Mouse (Mus musculus): ENCODE results near the gene Tecr. TPM values are rescaled to one million over a fixed set of nuclear protein-coding genes. Genes with fewer than 3 reads are reported as not detected.

The Tecr gene
- polyA plus RNA-seq (2014; fragmentation: Illumina TruSeq; extraction: RNeasy Lipid Tissue Mini Kit (QIAGEN cat#74804); ENCODE audit: low replicate concordance), result 9.0 TPM

DNA sequence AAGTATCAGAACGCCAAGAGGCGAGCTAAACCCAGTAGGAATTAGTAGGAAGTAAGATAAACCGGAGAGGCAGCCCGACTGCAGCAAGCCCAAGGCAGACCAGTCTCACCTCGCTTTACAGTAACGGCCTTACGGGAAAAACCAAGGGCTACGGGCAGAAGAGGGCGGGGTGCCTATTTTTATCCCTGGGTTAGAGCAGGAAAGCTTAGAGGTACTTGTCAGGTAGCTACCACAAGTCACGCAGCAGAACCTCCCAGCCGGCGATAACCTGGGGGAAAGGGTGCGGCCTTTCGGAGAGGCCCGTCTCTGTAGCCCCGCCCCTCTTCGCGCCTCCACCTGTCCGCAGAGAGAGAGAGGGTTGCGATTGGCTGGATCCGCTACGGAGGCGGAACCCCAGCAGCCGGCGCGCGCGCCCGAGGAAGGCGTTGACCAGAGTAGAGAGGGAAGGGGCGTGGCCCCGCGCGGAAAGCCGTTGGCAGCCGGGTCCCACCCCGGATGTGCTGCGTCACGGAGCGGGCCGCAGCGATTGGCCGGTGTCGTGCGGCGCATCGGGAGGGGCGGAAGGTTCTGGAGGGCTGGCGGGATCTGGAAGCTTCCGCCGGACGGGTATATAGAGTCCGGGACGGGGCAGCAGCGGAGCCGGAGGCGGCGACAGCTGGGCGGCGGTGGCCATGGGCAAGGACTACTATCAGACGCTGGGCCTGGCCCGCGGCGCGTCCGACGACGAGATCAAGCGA is at the start of gene Tecr, which contains the start of gene Dnajb1:
Gene Tecr, minus strand, starts transcription at position 311 of the 737 bp plus-strand sequence.
Gene Dnajb1, plus strand, starts transcription at position 533 of the 737 bp plus-strand sequence.

DNA sequence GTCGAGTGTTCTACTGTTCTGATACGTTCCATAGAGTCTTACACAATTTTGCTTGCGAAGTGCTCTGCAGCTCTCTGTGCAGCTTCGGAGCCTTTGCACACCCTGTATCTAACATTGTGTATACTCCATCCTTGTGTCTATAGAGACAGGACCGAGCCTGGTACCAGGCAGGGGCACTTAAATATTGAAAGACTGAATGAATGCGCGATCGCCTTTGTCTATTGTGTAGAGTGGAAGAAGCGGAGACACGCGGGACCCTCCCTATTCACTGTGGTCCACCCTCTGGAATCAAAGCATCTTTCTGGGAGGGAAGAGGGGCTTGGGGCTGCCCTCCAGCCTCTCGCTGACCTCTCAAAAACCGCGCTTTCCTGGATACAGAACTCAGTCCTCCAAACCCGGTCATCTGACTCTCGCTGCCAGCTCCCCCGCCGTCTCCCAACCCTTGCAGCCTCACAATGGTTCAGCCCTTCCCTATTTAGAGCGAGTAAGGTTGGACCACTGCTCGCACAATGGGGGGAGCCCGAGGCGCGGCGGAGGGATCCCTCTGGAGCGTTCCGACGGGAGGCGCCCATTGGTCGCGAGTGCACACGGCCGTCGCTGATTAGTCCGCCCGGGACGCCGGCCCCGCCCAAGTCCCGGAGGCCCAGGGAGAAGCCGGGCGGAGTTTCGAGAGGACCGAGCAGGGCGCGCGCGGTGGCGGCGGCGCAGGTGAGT is 44.4 kb upstream of the Tecr start, which contains the start of gene Gipc1:
Gene Gipc1, plus strand, starts transcription at position 648 of the 714 bp plus-strand sequence.

GRCm38 (mm10) chr8:83566469-83567395 is 41.0 kb downstream of the Tecr start, which contains the start of gene Ndufb7:
TSS of gene Ndufb7 (plus strand) at chr8:83566671.

DNA sequence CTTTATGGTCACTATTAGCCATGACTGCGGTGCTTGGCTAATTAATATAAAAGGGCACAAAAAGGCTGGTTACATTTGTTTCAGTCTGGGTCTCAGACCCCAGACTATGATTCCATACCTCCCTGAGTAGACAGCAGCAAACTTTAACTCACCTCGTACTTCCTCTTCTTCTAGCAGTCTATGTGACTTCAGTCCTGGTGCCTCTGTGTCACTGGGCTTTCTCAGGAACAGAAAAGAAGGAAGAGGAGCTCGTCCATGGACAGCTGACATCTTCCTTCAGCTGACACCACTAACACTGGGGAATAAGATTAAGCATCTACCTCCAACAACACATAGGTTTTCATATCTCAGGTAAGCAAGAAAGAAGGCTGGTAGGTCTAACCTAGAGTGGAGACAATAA is 72.0 kb downstream of the Tecr start, which contains the start of gene Olfr370:
Gene Olfr370, plus strand, starts transcription at position 45 of the 400 bp plus-strand sequence.

Other genes starting within 250 kb of the Tecr start
- gene Clgn, start 218.1 kb downstream of the Tecr start, polyA plus RNA-seq (2014; fragmentation: Illumina TruSeq; extraction: RNeasy Lipid Tissue Mini Kit (QIAGEN cat#74804); ENCODE audit: low replicate concordance), result 0.45 TPM
- gene Scoc, start 149.6 kb downstream of the Tecr start, polyA plus RNA-seq (2014; fragmentation: Illumina TruSeq; extraction: RNeasy Lipid Tissue Mini Kit (QIAGEN cat#74804); ENCODE audit: low replicate concordance), result 556 TPM
- not detected for gene Olfr370, start 72.2 kb downstream of the Tecr start, polyA plus RNA-seq (2014; fragmentation: Illumina TruSeq; extraction: RNeasy Lipid Tissue Mini Kit (QIAGEN cat#74804); ENCODE audit: low replicate concordance)
- 0.59 TPM for gene Ndufb7, start 41.3 kb downstream of the Tecr start, polyA plus RNA-seq (2014; fragmentation: Illumina TruSeq; extraction: RNeasy Lipid Tissue Mini Kit (QIAGEN cat#74804); ENCODE audit: low replicate concordance)
- 6.8 TPM for gene Dnajb1, start 222 bp upstream of the Tecr start, polyA plus RNA-seq (2014; fragmentation: Illumina TruSeq; extraction: RNeasy Lipid Tissue Mini Kit (QIAGEN cat#74804); ENCODE audit: low replicate concordance)
- gene Gipc1, start 44.7 kb upstream of the Tecr start, polyA plus RNA-seq (2014; fragmentation: Illumina TruSeq; extraction: RNeasy Lipid Tissue Mini Kit (QIAGEN cat#74804); ENCODE audit: low replicate concordance), result not detected
- gene Ptger1, start 58.7 kb upstream of the Tecr start, polyA plus RNA-seq (2014; fragmentation: Illumina TruSeq; extraction: RNeasy Lipid Tissue Mini Kit (QIAGEN cat#74804); ENCODE audit: low replicate concordance), result 0.11 TPM
- 10.0 TPM for gene Pkn1, start 91.2 kb upstream of the Tecr start, polyA plus RNA-seq (2014; fragmentation: Illumina TruSeq; extraction: RNeasy Lipid Tissue Mini Kit (QIAGEN cat#74804); ENCODE audit: low replicate concordance)
- gene Ddx39, start 107.2 kb upstream of the Tecr start, polyA plus RNA-seq (2014; fragmentation: Illumina TruSeq; extraction: RNeasy Lipid Tissue Mini Kit (QIAGEN cat#74804); ENCODE audit: low replicate concordance), result 6.1 TPM
- gene Adgre5, start 133.4 kb upstream of the Tecr start, polyA plus RNA-seq (2014; fragmentation: Illumina TruSeq; extraction: RNeasy Lipid Tissue Mini Kit (QIAGEN cat#74804); ENCODE audit: low replicate concordance), result 1.7 TPM

Data from small intestine, adult 10 weeks (tissue).